Mouse (Mus musculus): ENCODE results near the gene Wdr70.

The Wdr70 gene

DNA sequence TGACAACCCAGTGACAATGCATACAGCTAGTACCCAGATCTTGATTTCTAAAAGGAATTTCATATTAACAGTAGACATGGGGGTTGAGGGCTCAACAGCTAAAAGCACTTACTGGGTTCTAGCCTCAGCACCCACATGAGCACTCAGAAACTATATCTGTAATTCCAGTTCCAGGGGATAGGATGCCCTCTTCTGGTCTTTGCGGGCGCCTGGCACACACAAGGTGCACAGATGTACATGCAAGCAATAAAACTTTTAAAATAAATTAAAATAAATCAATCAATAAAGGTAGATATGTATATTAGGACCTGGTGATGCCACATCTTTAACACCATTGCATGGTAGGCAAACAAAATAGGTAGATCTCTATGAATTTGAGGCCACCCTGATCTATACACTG is 71.5 kb downstream of the Wdr70 start:
- no peak for DNase-seq

DNA sequence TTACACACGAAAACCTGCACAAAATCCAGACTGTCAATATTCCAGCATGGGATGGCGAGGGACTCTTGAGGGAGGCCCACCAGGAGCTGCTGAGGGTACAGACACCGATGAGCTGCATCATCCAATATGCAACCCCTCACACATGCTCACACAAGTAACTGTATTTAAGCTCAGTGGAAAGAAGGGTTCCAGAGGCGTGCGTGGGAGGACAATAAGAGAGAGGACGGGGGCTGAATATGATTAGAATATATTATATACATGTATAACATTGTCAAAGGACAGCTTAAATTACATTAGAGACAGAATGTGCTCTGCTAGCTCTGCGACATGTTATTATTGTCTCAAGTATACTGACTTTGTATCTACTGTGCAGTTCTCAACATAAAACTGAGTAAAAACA is 87.6 kb downstream of the Wdr70 start:
- no peak for DNase-seq

DNA sequence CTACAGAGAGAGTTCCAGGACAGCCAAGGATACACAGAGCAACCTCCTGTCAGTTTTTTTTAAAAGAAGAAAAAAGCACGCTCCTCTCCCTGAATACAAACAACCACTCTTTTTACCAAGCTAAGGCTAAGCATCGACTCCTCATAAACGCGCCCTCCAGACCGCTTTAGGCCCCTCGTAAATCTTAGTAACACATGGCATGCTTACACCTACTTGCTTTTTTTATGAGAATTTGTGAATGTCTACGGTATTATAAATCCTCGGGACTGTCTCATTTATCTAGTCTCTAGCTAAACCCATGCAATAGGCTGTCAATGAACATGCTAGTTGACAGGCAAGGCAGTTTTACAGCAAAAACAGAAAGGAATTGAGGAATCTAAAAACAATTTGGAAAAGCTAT is 91.6 kb downstream of the Wdr70 start:
- DNase-seq, result no peak

DNA sequence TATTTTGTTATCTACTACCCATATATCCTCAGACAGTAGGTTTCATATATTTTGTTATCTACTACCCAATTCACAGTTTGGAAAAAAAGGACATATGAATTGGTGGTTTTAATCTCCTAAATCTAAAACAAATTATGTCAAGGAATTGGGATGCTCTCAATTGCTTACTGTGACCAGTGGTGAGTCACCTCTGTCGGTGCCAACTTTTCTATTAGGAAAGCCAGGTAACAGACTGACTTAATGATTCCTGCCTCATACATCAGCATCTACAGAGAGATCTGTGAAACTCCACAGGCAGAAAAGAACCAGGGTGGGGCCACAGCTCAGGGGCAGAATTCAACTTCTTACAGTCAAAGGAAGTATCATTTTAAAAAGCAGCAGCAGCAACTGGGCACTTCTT is 93.0 kb downstream of the Wdr70 start:
- DNase-seq, result no peak

DNA sequence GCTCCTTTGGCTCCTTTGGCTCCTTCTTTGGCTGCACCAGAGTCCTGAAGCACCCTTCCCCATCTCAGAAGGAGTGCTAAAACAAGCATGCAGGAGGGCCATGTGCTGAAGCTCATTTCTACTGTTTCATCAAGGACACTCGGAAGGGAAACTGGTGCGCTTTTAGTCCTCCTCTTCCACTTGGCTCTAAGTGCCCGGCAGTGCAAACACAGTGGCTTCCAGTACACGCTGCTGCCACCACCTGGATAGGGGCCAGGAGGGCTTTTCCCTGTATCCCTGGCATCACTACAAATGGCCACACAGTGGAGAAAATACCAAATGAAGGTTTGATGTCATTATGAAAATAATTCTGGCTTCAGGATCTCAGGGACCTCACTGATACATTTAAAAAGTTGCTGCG is 93.5 kb downstream of the Wdr70 start:
- DNase-seq, result peak; percentile 54 to 62

DNA sequence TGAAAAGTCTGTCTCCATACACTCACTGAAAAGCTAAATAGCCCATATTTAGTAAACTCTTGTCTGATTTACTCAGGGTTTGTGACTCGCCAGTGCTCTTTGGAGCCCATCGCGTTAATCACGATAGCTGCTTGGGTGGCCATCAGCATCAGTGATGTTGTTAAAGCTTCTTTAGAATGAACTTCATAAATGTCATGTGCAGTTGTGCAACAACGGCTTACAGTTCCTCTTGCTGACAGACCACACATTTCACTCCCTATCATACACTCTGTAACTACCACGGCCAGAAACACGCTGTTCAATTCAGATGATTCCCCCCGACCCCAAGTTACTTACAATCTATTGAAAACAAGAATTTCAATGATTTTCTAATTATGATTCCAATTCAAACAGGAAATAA is 95.2 kb downstream of the Wdr70 start:
- no peak for DNase-seq

- DNase-seq, result peak; percentile 40 to 57
These were observed 100.0 kb downstream of the Wdr70 start for GRCm38 (mm10) chr15:7998843-7999546.

GRCm38 (mm10) chr15:7998095-7998494 is 100.9 kb downstream of the Wdr70 start:
- DNase-seq, result no peak

DNA sequence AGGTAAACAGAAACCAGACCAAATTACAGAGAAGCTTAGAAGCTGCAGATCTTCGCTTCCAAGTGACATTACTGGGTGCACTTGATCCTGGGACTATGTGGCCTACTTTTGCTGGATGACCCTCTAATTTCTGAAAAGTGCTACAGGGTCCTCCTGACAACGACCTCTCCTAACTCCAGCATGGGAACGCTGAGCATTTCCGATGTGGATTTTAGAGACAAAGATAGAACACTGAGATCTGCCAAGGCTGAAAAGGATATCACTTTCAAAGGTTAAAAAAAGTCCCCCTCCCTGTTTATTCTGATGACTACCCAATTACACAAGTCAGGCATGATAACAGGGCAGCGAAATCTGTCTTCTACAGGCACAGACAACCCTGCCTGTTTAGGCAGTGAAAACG is 105.3 kb downstream of the Wdr70 start:
- no peak for DNase-seq

DNA sequence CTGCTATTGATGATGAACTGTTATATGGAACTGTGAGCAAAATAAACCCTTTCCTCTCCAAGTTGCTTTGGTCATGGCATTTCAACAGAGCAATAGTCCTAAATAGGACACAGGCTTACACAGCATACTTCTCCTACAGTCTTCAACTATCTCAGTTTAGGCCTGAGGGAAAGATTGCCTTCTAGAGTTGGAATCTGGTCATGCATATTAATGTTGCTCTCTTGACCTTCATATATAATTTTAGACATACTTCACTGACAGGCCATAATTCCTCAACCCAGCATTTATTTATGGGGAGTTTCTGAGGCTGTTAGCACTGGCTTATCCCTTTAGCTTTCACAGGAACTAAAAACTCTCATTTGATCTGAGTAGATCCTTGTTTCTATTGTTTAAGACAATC is 108.9 kb downstream of the Wdr70 start:
- no peak for DNase-seq

DNA sequence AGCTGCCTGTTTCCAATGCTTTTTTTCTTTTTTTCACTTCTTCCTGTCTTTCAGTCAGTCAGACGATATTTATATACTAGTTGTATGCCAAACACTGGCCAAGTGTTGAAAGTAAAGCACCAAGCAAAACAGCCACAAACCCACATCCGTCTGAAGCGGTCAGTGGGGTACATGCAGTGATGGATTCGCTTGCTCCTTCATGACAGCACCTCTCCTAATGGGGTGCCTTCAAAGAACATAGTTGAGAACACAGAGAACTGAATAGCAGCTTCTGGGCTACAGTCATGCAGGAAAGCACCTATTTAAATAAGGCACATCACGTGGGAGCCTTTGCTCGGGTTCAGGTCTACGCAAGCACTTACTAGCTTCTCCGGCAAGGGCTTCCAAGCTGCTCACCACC is 111.6 kb downstream of the Wdr70 start:
- no peak for DNase-seq

DNA sequence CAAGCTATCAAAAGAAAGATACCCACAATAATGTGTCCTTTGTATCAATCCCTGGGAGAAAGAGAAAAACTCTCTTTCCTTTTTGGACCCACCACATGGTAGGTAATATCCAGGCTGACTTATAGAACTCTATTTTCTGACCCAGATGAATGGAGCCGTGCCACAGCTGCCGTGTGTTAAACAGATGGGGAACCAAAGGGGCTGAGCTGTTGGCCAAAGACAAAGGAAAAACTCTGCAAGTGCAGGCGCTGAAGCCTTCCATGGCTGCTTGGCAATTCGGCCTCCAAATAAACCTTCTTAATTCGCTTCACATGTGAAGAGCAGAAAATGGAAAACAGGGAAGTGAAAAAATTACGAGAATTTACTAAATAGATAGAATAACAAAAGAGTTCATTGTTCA is 112.7 kb downstream of the Wdr70 start:
- DNase-seq, result no peak

DNA sequence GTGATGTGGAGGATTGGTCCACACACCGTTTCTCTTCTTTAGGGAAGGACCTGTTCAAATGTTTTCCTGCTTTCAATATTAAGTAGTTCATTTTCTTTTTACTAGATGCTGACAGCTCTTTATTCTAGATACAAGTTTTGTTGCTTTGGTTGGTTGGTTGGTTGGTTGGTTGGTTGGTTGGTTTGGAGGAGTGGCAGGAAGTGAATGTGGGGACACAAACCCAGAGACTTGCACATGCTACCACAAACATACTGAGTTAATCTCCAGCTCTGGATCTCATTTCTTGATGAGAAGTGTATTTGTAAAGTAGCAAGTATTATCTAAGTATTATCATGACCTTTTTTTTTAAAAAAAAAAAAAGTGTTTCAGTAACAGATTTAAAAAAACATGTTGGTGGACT is 120.4 kb downstream of the Wdr70 start:
- DNase-seq, result no peak

GRCm38 (mm10) chr15:7976775-7977174 is 122.2 kb downstream of the Wdr70 start:
- DNase-seq, result no peak

DNA sequence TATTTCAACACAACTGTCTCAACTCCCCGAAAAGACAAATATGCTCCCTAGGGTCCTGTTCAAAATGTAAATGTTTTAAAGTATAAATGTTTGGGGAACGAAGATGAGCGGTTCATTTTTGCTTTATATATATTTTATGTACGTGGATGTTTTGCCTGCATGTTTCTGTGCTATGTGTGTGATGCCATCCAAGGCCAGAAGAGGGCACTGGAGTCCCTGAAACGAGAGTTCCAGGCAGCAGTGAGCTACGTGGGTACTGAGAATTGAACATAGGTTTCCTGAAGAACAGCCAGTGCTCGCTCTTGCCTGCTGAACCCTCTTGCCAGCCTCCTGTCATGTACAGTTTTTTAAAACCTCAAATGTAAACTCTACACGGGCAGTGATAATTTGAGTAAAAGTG is 124.6 kb downstream of the Wdr70 start:
- DNase-seq, result no peak

GRCm38 (mm10) chr15:7972528-7972927 is 126.5 kb downstream of the Wdr70 start:
- DNase-seq, result no peak

DNA sequence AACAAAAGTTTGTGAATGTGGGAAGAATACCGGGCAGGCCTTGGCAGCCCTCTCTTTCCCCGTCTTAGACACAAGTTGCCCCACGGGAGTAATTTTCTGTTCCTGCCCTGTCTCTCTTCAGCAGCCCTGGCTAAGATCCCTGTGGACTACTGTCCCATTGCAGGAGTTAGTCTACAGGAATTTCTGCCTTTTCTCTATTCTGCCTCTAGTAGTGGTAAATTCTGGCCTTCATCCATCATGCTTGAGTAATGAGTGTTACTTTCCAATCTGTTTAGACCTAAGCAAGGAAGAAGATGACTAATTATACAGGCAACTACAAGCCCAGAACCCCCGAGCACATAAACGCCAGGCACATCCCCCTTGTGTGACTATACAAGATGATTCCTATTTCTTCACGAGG is 136.2 kb downstream of the Wdr70 start:
- no peak for DNase-seq

- DNase-seq, result no peak
These were observed 137.5 kb downstream of the Wdr70 start for GRCm38 (mm10) chr15:7961489-7961888.

DNA sequence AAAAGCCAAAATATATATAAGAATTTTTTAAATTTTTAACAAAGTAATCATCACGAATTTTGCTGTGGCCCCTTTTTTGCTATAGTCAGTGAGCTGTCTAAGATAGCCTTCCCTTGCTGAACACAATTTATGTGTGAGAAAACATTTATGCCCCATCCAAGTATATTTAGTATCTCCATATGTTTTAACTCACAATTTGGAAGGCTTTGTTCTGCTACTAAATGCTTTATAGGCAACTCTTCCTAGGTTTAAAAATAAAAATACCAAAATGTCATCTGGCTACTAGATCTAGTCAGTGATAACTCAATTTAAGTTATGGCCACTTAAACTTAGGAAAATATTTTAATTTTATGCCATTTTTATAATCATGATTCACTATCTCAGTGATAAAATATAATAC is 142.1 kb downstream of the Wdr70 start:
- no peak for DNase-seq

GRCm38 (mm10) chr15:7950561-7950960 is 148.4 kb downstream of the Wdr70 start:
- DNase-seq, result no peak

DNA sequence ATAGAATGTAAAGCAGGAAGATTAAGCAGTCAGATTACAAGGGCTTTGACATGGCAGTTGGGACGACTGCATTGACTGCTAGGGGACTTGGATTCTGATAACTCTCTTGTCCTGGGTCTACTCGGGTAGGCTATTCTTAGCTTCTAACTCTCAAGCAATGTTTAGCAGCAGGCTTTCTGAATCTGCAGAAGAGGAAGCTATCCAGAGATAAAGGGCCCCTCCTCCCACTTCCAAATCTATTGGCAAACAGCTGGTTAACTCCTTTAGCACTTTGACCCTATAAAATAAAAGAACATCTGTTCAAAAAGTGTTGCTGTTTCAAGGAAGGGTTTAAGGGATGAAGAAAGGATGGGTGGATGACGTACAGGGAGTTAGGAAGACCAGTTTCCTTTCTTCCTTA is 157.3 kb downstream of the Wdr70 start:
- no peak for DNase-seq

DNA sequence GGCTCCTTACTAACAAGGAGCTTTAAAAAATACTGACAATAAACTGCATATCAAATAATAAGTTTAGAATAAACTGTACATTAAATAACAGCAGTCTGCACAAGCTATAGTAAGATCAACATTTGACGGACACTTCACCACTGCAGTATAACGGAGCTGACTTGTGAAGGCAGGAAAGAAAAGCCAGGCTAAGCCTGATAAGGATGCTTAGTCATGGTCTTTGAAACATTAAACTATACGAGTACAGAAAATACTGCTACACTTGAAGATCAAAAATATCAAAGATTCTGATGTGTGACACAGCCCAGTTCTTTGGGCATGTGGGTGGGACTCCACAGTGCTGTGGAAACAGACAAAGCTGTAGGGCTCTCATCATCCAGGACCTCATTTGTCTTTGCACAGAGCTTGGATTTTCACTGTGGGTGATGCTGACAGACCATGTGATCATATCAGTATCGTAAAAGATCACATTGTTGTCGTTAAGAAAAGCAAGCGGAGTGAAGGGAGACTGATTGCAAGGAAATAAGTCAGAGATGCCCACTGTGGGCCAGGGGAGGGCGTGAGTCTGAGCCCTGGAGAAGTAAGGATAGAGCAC is 163.3 kb downstream of the Wdr70 start:
- DNase-seq, result no peak

GRCm38 (mm10) chr15:7934580-7934979 is 164.4 kb downstream of the Wdr70 start:
- DNase-seq, result no peak

- no peak for DNase-seq
These were observed 164.9 kb downstream of the Wdr70 start for GRCm38 (mm10) chr15:7934105-7934504.

- DNase-seq, result no peak
These were observed 167.4 kb downstream of the Wdr70 start for GRCm38 (mm10) chr15:7931605-7932008.
